Mouse (Mus musculus): Measurements from ENCODE around the gene Vmn1r175. TPM values are rescaled to one million over a fixed set of nuclear protein-coding genes. Genes with fewer than 3 reads are reported as not detected.
"Not testable (repeated sequence)": the region's sequence is repeated elsewhere in the genome, so short reads cannot be mapped to it uniquely, and the experiment has no call there.

The Vmn1r175 gene
- polyA plus RNA-seq (2012; rRNA removed): not detected in 2 replicates

DNA sequence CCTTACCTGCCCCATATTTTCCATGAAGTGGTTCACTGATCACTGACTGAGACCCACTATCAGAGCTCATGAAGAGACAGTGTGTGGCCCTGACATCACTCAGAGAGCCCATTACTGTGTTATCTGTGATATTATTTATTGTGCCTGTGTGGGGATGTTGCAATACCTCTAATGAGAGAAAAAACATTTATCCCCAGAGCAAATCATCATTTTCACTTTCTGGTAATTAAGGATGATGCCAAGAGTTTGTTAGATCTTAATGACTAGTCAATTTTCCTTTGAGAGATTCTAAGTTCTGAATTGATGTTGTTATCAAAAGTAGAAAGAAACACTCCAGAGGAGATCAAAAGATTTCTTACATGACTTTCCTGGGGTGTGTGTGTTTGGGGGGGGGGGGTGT lies at the start of gene Vmn1r175:
TSS of gene Vmn1r175 (minus strand) at position 101 of the 400 bp plus-strand sequence.
- H3K4me1 ChIP-seq (ENCODE audit: control insufficient read depth, insufficient read depth, low read length); H3K27ac ChIP-seq (ENCODE audit: insufficient read depth, low read length); H3K4me3 ChIP-seq (ENCODE audit: insufficient read depth, low read length): not testable (repeated sequence)

- not testable (repeated sequence) for H3K27ac ChIP-seq (ENCODE audit: insufficient read depth, low read length); H3K4me3 ChIP-seq (ENCODE audit: insufficient read depth, low read length)
Measured at GRCm38 (mm10) chr7:23837272-23837671, 26.8 kb upstream of the Vmn1r175 start, which contains the start of gene Vmn1r176. Gene Vmn1r176 (minus strand): TSS chr7:23837372.

DNA sequence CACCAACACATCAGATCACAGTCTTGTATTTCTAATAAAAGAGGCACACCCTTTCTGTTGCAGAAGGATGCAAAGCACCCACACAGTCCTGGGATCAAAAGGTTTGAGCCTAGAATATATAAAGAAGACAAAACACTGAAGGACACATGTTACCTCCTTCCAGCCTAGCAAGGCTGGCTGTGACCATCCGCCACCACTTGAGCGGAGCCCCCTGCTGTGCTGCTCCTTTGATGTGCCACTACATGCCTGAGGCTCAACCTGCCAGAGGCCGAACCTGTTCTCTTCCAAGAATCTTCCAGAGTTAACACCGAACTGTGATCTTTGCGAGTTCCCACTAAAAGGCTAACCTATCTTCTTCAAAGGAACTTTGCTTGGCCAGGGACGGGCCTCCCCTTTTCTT lies 25.9 kb downstream of the Vmn1r175 start:
- no peaks in the 10 kb centered on the region for H3K4me1 ChIP-seq (ENCODE audit: control insufficient read depth, insufficient read depth, low read length)
- no peak overlapping the region for H3K4me3 ChIP-seq (ENCODE audit: insufficient read depth, low read length)
- TF ChIP-seq POLR2A (IDR thresholded peaks at IDR 0.05; ENCODE audit: extremely low read depth, insufficient read depth, low read length): no peak
- TF ChIP-seq CTCF (IDR thresholded peaks at IDR 0.05; ENCODE audit: extremely low read depth, insufficient read depth, low read length): no peak
- H3K27ac ChIP-seq (ENCODE audit: insufficient read depth, low read length): no peak overlapping the region

More at GRCm38 (mm10) chr7:23837272-23837671, 26.8 kb upstream of the Vmn1r175 start, which contains the start of gene Vmn1r176:
- not testable (repeated sequence) for H3K4me1 ChIP-seq (ENCODE audit: control insufficient read depth, insufficient read depth, low read length)

Other genes with a start within 250 kb of the Vmn1r175 start
- not detected in 2 replicates for gene Vmn1r169, start 235.1 kb downstream of the Vmn1r175 start, polyA plus RNA-seq (2012; rRNA removed)
- gene Vmn1r170, start 204.5 kb downstream of the Vmn1r175 start, polyA plus RNA-seq (2012; rRNA removed): not detected in 2 replicates
- gene Vmn1r171, start 179.9 kb downstream of the Vmn1r175 start, polyA plus RNA-seq (2012; rRNA removed): not detected in 2 replicates
- gene Vmn1r172, start 152.3 kb downstream of the Vmn1r175 start, polyA plus RNA-seq (2012; rRNA removed): not detected in 2 replicates
- not detected in 2 replicates for gene Vmn1r173, start 109.9 kb downstream of the Vmn1r175 start, polyA plus RNA-seq (2012; rRNA removed)
- gene Vmn1r174, start 58.4 kb downstream of the Vmn1r175 start, polyA plus RNA-seq (2012; rRNA removed): not detected in 2 replicates
- gene Vmn1r176, start 26.7 kb upstream of the Vmn1r175 start, polyA plus RNA-seq (2012; rRNA removed): not detected in 2 replicates
- not detected in 2 replicates for gene Vmn1r177, start 55.8 kb upstream of the Vmn1r175 start, polyA plus RNA-seq (2012; rRNA removed)
- not detected in 2 replicates for gene Vmn1r178, start 81.4 kb upstream of the Vmn1r175 start, polyA plus RNA-seq (2012; rRNA removed)
- gene Vmn1r179, start 116.3 kb upstream of the Vmn1r175 start, polyA plus RNA-seq (2012; rRNA removed): not detected in 2 replicates
- gene Vmn1r180, start 140.0 kb upstream of the Vmn1r175 start, polyA plus RNA-seq (2012; rRNA removed): not detected in 2 replicates
- gene Vmn1r181, start 164.0 kb upstream of the Vmn1r175 start, polyA plus RNA-seq (2012; rRNA removed): not detected in 2 replicates
- not detected in 2 replicates for gene V1rd19, start 191.0 kb upstream of the Vmn1r175 start, polyA plus RNA-seq (2012; rRNA removed)
- not detected in 2 replicates for gene Vmn1r183, start 242.6 kb upstream of the Vmn1r175 start, polyA plus RNA-seq (2012; rRNA removed)

Data from cortical plate, adult 2 months (tissue).